Mouse (Mus musculus) c-Kit-negative CD71-positive TER-119-positive erythroid progenitor cells, embryonic 14.5 days (primary cell): Measurements from ENCODE around the gene Nid1.

Experiments
- DNase-seq: peaks from one replicate; pipeline ENCODE4 v3.0.0-alpha.2; 2013; ENCODE audit warnings: low read depth, low spot score

Gene Nid1

GRCm38 (mm10) chr13:13489861-13490260, 52.5 kb downstream of the Nid1 start:
- DNase-seq, result no peak

GRCm38 (mm10) chr13:13492151-13492550, 54.8 kb downstream of the Nid1 start:
- no peak for DNase-seq

- DNase-seq, result no peak
Observed at GRCm38 (mm10) chr13:13493517-13493916, 56.2 kb downstream of the Nid1 start.

GRCm38 (mm10) chr13:13498022-13498421, 60.7 kb downstream of the Nid1 start:
- no peak for DNase-seq

- no peak for DNase-seq
Observed at GRCm38 (mm10) chr13:13502406-13502805, 65.1 kb downstream of the Nid1 start.

GRCm38 (mm10) chr13:13503695-13504386, 66.5 kb downstream of the Nid1 start:
- no peak for DNase-seq

- no peak for DNase-seq
Observed at GRCm38 (mm10) chr13:13505063-13505462, 67.7 kb downstream of the Nid1 start.

- no peak for DNase-seq
Observed at GRCm38 (mm10) chr13:13506556-13506955, 69.2 kb downstream of the Nid1 start.

- DNase-seq, result no peak
Observed at GRCm38 (mm10) chr13:13514861-13515260, 77.5 kb downstream of the Nid1 start.

GRCm38 (mm10) chr13:13516376-13517225, 79.2 kb downstream of the Nid1 start:
- DNase-seq, result no peak

- no peak for DNase-seq
Observed at GRCm38 (mm10) chr13:13518114-13518513, 80.8 kb downstream of the Nid1 start.

GRCm38 (mm10) chr13:13520436-13520835, 83.1 kb downstream of the Nid1 start:
- DNase-seq, result no peak

- no peak for DNase-seq
Observed at GRCm38 (mm10) chr13:13523625-13524584, 86.6 kb downstream of the Nid1 start.

GRCm38 (mm10) chr13:13525205-13525604, 87.9 kb downstream of the Nid1 start:
- no peak for DNase-seq

GRCm38 (mm10) chr13:13525877-13526276, 88.5 kb downstream of the Nid1 start:
- DNase-seq, result no peak

GRCm38 (mm10) chr13:13529115-13529542, 91.8 kb downstream of the Nid1 start:
- no peak for DNase-seq

- DNase-seq, result no peak
Observed at GRCm38 (mm10) chr13:13530913-13531312, 93.6 kb downstream of the Nid1 start.

GRCm38 (mm10) chr13:13531923-13532322, 94.6 kb downstream of the Nid1 start:
- no peak for DNase-seq

- DNase-seq, result no peak
Observed at GRCm38 (mm10) chr13:13536555-13536954, 99.2 kb downstream of the Nid1 start.

GRCm38 (mm10) chr13:13537272-13538015, 100.1 kb downstream of the Nid1 start:
- DNase-seq, result no peak
